Mouse (Mus musculus) layer of hippocampus, postnatal 10 days (tissue): Measurements from ENCODE around the gene Ppp1r2. TPM values are rescaled to one million over a fixed set of nuclear protein-coding genes. Genes with fewer than 3 reads are reported as not detected.
"Not testable (repeated sequence)": the region's sequence is repeated elsewhere in the genome, so short reads cannot be mapped to it uniquely, and the experiment has no call there.

ENCODE experiments used
- DNase-seq, 2 experiments: peaks; one replicate each; pipeline ENCODE4 v3.0.0; 2021; ENCODE audit warnings: low spot score in 2 of 2
- long read RNA-seq: library from polyadenylated mRNA; stranded (forward); transcript quantifications from one replicate; pipeline ENCODE4 v2.0.0, GENCODE M21; 2023
- total RNA-seq, 2 experiments: library from RNA; stranded (reverse); gene quantifications; 2 replicates each; pipeline ENCODE4 v1.2.3; 2021

The Ppp1r2 gene
- 10 to 100 TPM; 64.3 to 65.2 TPM for total RNA-seq
- long read RNA-seq, full-length matches to known transcripts: 107 of 125 reads
- long read RNA-seq, partial matches to known transcripts: 3 of 125 reads
- long read RNA-seq, other reads (novel, unspliced or antisense): 15 of 125 reads

DNA sequence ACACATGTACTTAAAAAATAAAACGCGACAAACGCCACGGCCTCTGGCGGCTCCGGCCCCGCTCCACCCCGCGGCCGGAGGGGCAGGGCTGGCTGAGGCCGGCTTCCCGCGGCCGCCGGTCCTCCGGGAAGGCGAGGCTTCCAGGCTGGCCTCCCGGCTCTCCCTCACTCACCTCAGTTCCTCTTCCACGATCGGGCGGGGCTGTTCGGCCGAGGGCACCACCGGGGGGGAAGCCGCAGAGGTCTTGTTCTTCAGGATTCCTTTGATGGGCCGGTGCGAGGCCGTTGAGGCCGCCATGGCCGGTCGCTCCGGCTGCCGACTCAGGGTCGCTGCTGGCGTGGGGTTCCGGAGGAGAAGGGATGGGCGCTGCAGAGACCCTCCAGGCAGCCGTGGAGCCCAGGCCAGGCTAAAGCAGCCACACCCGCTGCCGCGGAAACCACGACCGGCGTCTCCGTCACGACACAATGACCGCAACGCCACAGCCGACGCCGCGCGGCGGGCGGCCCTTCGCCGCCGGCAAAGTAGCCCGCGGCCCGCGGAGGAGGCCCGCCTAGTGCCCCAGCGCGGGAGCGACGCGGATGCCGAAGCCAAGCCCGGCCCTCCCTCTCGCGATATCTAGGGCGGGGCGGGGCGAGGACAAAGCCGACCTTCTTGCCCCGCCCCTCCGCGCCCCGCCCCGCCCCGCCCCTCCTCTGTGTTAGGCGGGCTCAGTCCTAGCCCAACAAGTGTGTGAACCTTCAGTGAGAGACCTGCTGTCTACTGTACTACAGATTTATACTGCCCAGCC is at the start of gene Ppp1r2:
Ppp1r2 (minus strand) TSS at position 604 of the 787 bp plus-strand sequence.
- peak; percentile 87 to 92 for DNase-seq

DNA sequence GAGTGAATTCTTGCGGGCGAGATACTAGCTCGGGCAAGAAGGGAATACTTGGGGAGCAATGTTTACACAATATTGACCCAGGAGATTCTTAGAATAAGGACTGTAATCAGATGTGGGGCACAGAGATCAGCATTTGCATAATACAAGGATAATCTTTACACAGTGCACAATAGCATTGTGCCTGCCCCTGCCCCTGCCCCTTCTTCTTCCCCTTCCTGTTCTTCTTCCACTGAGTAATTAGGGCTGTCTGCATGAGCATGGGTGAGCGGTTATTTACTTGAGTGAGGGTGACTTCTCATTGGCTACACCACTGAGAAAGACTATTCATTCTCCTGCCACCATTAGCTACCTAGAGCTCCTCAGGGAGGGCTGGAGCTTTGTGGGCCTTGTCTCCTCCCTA is 46.4 kb upstream of the Ppp1r2 start:
- DNase-seq: no peak

DNA sequence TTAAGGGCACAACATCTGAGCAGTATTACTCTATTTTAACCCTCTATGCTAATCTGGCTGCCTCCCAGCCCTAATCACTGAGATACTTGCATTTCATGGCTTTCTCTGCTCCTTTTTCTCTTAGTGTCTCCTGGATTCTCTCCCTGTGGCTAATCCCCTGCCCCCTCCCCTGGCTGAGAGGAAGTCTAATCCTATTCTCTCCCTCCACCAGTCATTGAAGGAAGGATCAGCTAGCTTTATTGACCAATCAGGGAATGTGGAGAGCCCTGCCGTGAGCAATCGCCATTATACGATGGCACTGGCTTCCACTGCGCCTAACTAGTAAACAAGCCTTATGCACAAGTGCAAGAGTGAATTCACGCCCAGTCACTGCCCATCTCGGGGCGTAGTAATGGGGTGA is 45.9 kb upstream of the Ppp1r2 start:
- DNase-seq: no peak

DNA sequence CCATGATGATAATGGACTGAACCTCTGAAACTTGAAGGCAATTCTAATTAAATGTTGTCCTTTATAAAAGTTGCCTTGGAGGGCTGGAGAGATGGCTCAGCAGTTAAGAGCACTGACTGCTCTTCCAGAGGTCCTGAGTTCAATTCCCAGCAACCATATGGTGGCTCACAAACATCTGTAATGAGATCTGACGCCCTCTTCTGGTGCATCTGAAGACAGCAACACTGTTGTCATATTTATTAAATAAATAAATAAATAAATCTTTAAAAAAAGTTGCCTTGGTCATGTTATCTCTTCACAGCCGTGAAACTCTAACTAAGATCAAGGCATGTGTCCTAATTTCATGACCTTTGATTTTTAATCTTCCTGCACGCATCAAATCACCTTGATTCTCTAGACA is 44.6 kb upstream of the Ppp1r2 start:
- DNase-seq: not testable (repeated sequence)

- DNase-seq: no peak
These were observed 44.2 kb upstream of the Ppp1r2 start for GRCm38 (mm10) chr16:31319316-31319715.

DNA sequence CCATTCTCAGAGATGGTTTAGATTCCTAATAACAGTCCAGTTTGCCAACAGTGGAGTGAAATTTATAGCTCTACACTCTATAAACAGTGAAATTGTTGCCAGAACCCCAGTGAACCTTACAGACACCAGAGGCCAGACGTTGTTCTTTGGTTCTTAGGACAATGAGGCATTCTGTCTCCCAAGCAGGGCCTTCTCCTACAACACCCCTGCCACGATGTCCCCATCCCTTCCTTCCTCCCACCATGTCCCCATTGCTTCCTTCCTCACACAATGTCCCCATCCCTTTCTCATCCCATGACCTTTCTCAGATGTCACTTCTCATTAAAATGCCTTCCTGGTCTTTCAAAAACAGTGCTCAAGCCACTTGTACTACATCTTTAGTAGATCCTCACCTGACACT is 43.3 kb upstream of the Ppp1r2 start:
- no peak for DNase-seq

- not testable (repeated sequence) for DNase-seq
These were observed 41.4 kb upstream of the Ppp1r2 start for GRCm38 (mm10) chr16:31316246-31317143.

- no peak for DNase-seq
These were observed 40.2 kb upstream of the Ppp1r2 start for GRCm38 (mm10) chr16:31315294-31315693.

DNA sequence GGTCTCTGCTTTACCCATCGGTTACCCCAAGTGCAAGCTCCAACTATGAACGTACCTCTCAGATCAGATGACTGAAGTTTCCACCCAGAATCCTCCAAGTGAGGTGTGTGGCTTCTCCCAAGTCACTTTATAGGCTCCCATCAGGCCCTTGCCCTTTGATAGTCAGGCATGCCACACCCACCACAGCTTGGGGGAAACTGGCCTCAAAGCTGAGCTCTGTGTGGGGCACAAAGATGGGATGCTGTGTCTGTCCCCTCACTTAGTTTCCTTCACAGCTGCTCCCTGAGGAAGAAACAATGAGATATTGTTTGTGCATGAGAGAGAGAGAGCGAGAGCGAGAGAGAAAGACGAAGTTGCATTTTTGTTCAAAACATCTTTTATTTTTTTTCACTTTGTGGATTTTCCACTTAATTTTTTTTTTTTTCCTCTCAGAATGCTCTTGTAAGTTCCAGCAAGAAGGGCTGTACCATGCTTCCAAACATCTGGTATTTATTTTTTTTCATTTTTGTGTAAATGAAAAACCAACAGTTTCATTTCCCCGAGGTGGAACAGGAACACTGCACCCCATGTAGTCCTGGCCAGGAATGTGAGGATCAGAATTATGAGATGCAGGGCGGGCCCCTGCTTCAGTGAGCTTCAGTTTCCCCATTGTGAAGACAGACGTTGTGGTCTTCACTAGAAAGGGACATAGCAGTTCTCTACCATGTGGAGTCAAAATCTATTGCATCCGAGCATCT is 39.6 kb upstream of the Ppp1r2 start, which contains the start of gene Apod:
Apod (minus strand) TSS at position 312 of the 737 bp plus-strand sequence.
- DNase-seq: no peak

DNA sequence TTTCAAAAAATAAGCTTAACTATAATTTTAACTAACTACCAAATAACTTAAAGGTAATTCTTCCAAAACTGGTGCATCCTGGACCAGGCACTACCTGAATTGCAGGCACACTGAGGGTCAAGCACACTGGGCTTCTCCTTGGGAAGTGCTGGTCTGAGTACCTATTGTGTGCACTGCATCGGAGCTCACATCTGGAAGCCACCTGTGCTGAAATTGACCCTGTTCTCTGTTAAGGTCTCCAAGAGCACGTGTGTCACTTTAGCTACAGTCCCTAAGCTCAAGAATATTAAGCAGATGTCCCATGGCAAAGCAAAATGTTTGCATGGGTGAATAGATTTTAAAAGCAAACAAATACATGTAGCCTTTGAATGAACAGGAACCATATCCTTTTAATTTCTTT is 38.5 kb upstream of the Ppp1r2 start:
- no peak for DNase-seq

- no peak for DNase-seq
These were observed 37.2 kb upstream of the Ppp1r2 start for GRCm38 (mm10) chr16:31312296-31312695.

GRCm38 (mm10) chr16:31305199-31305919 is 30.3 kb upstream of the Ppp1r2 start:
- no peak for DNase-seq

DNA sequence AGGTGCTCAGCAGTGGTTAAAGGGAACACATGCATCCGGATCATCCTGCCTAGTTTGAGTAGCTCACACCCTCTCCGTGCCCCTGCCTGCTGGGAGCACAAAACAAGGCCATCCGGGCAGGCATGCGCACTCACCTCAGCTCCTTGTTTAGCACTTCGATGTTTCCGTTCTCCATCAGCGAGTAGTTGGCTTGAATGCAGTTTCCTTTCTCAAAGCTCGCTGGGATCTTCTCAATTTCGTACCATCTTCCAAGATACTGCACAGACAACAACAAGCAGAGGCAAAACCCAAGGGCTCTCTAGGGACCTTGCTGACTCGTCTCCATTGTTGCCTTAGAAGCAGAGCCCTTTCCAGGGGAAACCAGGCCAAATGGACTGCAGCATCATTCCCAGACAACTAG is 28.2 kb upstream of the Ppp1r2 start:
- no peak for DNase-seq

DNA sequence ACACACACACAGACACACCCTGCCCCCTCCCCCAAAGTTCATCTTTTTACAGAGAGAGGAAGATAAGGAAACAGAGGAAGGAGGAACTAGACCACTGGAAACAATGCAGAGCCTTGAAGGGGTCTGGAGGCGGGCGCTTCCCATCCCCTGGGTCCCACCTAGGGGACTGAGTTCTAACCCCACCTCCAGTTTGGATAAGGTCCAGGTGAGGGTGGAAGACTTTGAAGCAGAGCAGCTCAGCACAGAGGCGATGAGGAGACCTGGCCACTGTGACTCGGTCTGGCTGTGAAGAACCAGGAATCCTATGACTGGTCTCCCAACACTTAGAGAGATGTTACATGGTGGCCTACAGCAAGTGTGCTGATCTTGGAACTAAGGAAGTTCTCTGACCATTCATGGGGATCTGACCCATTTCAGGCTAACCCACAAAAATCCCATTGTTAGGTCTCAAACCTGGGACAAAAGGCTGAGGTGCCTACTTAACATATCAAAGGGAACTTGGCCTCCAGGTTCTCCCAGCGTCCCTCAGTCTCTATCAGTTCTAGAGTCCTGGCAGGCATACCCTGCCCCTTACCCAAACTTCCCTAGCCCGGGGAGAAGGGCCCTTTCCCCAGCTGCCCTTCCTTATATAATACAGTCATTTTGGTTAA is 25.9 kb upstream of the Ppp1r2 start:
- DNase-seq: no peak

GRCm38 (mm10) chr16:31300467-31300866 is 25.4 kb upstream of the Ppp1r2 start:
- DNase-seq: no peak

DNA sequence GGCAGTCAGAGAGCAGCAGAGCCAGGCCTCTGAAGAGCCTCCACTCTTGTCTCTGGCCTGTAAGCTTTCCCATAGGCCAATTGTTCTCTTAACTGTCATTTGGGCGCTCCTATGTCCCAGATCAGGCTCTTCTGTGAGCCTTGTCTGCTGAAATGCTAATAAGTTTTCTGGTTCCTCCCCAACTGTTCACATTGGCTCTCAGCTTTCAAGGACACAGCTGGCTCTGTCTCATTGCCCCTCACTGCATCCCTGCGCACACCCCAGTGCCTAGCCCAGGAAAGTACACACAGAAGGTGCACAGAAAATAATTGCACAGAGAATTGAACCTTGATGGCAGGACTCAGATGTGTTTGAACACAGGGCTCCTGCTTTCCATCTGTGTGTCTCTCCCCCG is 24.9 kb upstream of the Ppp1r2 start:
- DNase-seq: no peak

DNA sequence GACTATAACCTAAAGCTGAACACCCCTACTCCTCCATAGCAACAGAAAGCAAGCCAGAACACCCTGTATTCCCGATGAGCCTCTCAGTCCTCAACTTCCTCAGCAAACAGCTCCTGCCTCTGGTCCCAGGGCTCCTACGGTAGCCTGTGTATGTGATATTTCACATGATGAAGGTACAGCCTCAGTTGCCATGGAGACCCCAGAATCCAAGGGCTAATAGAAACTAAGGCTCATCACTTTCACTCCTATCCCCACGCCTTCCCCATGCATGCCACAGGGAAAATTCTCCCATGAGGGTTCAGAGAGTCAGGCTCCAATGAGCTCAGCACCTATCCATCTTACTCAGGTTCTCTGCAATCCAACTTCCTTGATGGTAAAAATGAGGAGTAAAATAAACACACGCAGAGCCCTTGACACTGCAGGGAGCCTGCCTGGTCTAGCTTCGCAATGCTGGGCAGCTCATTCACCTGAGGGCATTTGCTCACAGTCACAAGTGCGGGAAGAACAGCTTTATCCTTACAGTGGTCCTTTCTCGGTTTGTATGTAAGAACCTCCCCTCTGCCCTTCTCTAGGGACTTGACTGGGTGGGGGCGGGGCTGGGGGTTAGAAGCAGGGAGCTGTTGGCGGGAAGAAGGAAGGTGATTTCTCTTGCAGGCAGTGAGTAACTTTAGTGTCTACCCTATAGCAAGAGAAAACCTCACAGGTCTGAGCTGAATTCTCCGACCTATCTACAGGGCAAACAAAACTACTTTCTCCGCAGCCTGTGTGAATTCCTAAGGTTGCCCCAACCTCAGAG is 24.3 kb upstream of the Ppp1r2 start:
- no peak for DNase-seq

GRCm38 (mm10) chr16:31297113-31297512 is 22.0 kb upstream of the Ppp1r2 start:
- DNase-seq: no peak

GRCm38 (mm10) chr16:31293761-31294160 is 18.7 kb upstream of the Ppp1r2 start:
- no peak for DNase-seq
